Mouse (Mus musculus) intestine, embryonic 14.5 days (tissue): ENCODE data around the gene Tmem198. TPM values are rescaled to one million over a fixed set of nuclear protein-coding genes. Genes with fewer than 3 reads are reported as not detected.

Experiments
- ATAC-seq: fragments of 200-750 bp; cut with Nextera tagmentation; replicated peaks from 2 replicates; pipeline ENCODE4 v1.8.0; 2017; ENCODE audit warnings: low read depth, moderate number of reproducible peaks, moderate TSS enrichment, moderate library complexity; ENCODE audit not compliant: low FRiP score, low TSS enrichment
- DNase-seq: peaks from one replicate; pipeline ENCODE4 v3.0.0-alpha.2; 2018; ENCODE audit warnings: low spot score
- H3K27ac ChIP-seq: fragments of 300-500 bp; sonication (generic); 2 replicates; pipeline ENCODE4 v1.5.1; 2014; ENCODE audit warnings: low read depth, mild to moderate bottlenecking, control low read depth
- H3K27me3 ChIP-seq: fragments of 300-500 bp; sonication (generic); replicated peaks from 2 replicates; pipeline ENCODE4 v1.6.1; 2014; ENCODE audit warnings: low read length, control low read depth; ENCODE audit not compliant: control insufficient read depth, insufficient read depth
- H3K36me3 ChIP-seq: fragments of 300-500 bp; sonication (generic); 2 replicates; pipeline ENCODE4 v1.6.1; 2014; ENCODE audit warnings: low read length, control low read depth; ENCODE audit not compliant: control insufficient read depth, insufficient read depth
- H3K4me1 ChIP-seq: fragments of 300-500 bp; sonication (generic); replicated peaks from 2 replicates; pipeline ENCODE4 v1.6.1; 2014; ENCODE audit warnings: low read length, control low read depth, mixed read lengths; ENCODE audit not compliant: control insufficient read depth, insufficient read depth
- H3K4me2 ChIP-seq: fragments of 300-500 bp; sonication (generic); 2 replicates; pipeline ENCODE4 v1.6.1; 2014; ENCODE audit warnings: low read length
- H3K4me3 ChIP-seq: fragments of 300-500 bp; sonication (generic); 2 replicates; pipeline ENCODE4 v1.5.1; 2014; ENCODE audit warnings: low read depth, low read length, control low read depth, mixed read lengths
- H3K9ac ChIP-seq: fragments of 300-500 bp; sonication (generic); 2 replicates; pipeline ENCODE4 v1.6.1; 2014; ENCODE audit warnings: mild to moderate bottlenecking, low read length
- H3K9me3 ChIP-seq: fragments of 300-500 bp; sonication (generic); 2 replicates; pipeline ENCODE4 v1.6.1; 2016; ENCODE audit warnings: low read length, control low read depth; ENCODE audit not compliant: control insufficient read depth
- WGBS: fragments of 180-500 bp; shearing (Covaris S2); extraction: QIAGEN DNeasy Blood & Tissue Kit; methylation state at CpG from one replicate; pipeline ENCODE4 v1.1.7; 2014; 5-methylcytosine and 5-hydroxymethylcytosine counted together
- polyA plus RNA-seq: library from polyadenylated mRNA; unstranded; fragments of >200 nt; fragmentation: Nextera tagmentation; extraction: Ambion mirVana; gene quantifications from 2 replicates; pipeline ENCODE4 v1.2.1, GENCODE M21; 2014

The Tmem198 gene
- polyA plus RNA-seq, 1 experiment from 2014 or later, result 1.9 TPM

DNA sequence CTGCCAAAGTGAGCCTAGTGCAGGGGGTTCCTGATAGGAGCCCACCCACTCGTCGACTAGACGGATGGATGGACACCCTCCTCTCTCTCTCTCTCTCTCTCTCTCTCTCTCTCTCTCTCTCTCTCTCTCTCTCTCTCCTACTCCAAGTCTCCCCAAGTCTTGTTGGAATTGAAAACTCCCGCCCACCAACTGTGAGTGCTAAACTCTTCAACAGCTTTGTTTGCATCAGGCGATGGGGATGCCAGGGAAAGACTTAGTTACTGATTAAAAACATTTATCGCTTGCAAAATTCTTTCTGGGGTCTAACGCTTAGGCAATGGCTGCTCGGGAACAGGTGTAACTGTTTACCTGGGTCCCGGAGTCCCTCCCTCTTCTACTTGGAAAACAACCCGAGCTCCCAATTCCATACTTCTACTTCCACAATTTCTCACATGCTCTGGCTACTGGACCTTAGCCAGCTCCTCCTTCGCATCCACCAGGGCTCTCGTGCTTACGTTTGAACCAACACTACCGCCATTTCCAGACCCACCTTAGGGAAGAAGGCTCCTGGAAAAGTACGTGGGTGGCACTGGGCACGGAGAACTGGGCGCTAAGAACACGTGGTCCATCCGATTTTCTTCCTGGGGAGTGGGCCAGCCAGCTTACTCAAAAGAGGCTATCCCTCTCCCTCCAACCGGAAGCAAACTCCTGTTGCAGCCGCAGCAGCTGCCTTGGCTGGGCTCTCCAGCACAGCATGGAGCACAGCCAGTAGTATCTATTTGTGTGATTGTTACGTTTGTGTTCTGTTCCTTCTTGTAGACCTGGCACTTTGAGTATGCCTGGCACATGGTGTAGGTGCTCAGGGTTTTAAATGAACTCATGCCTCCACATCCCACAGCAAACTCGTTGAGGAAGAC is 20.3 kb upstream of the Tmem198 start:
- Histone ChIP-seq H3K9me3 (no peaks in the 10 kb centered on the region), H3K9ac (peak overlapping the region; percentile 40), H3K27me3 (peaks cover 25% of the 10 kb centered on the region), H3K27ac (peak overlapping the region; percentile 70), H3K4me3 (peak overlapping the region; percentile 27), H3K36me3 (no peaks in the 10 kb centered on the region), H3K4me1 (peaks cover 14% of the 10 kb centered on the region), H3K4me2 (peak overlapping the region; percentile 54)
- 10% methylated on average over 23 of the region's 23 CpGs for WGBS
- ATAC-seq, result no peak
- no peak for DNase-seq

DNA sequence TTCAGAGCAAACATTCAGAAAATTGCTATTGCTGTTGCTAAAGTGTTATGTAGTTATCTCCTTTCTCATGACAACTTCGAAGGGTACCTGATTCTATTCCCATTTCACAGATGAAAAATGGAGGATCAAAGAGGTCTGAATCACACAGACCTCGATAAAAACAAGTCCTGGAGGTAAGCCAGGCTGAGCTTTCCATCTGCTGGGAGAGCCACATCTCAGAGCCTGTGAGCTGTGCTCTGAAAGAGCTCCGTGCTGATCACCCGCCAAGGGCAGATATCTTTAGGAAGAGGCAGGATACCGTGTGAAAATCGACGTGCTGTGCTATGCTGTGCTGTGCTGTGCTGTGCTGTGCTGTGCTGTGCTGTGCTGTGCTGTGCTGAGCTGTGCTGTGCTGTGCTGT is 19.0 kb upstream of the Tmem198 start:
- no peak overlapping the region for H3K4me2 ChIP-seq
- H3K9me3 ChIP-seq, result no peaks in the 10 kb centered on the region
- peaks cover 14% of the 10 kb centered on the region for H3K4me1 ChIP-seq
- H3K4me3 ChIP-seq, result no peak overlapping the region
- DNase-seq (no peak), ATAC-seq (no peak)
- H3K27me3 ChIP-seq, result peaks cover 16% of the 10 kb centered on the region
- H3K9ac ChIP-seq, result no peak overlapping the region
- 80% methylated on average over 7 of the region's 7 CpGs for WGBS
- no peaks in the 10 kb centered on the region for H3K36me3 ChIP-seq
- no peak overlapping the region for H3K27ac ChIP-seq

DNA sequence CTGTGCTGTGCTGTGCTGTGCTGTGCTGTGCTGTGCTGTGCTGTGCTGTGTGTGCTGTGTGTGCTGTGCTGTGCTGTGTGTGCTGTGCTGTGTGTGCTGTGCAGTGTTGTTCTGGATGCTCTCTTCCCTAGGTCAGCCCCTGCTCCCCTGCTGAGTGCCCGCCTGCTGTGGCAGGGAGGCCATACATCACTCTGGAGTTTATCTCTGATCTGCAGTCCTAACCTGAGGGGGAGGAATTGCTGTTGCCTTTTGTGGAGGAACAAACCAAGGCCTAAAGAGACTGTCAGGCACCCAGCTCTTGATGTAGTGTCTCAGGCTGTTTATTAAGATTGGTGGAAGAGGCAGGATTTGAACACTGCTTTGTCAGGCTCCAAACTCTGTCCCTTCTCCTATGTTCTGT is 16.7 kb upstream of the Tmem198 start:
- Histone ChIP-seq H3K36me3 (no peaks in the 10 kb centered on the region), H3K9me3 (no peaks in the 10 kb centered on the region), H3K27ac (no peak overlapping the region), H3K4me3 (no peak overlapping the region), H3K4me1 (peaks cover 13% of the 10 kb centered on the region), H3K9ac (no peak overlapping the region), H3K4me2 (no peak overlapping the region), H3K27me3 (peaks cover 5% of the 10 kb centered on the region; the same call in 1 of the 2 replicates)
- DNase-seq, result no peak
- 22% methylated on average over 1 of the region's 1 CpGs for WGBS
- ATAC-seq, result no peak

DNA sequence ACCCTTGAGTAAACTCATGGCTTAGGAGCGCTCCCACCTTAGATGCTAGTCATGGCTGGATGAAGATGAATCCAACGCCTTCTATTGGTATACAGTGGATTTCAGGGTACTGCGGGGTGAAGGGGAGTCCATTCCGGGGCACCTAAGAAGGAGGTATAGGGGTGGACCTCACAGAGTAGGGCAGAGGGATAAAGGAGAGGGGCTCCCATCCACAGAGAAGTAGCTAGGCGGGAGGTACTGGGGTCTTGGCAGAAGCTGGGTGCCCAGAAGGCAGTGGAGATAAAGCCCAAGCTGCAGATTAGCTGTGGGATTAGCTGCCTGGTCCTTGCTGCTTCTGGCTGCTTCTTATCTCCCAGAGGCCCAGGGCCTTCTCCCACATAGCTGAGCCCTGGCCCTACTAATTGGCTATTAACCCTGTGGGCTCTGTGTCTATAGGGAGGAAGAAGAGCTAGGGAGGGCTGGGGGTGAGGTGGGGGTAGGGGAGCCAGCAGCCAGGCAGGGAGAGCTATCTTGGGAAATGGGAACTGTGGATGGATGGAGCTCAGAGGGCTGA is 15.6 kb upstream of the Tmem198 start:
- WGBS, result 64% methylated on average over 5 of the region's 5 CpGs
- no peaks in the 10 kb centered on the region for H3K9me3 ChIP-seq
- no peak overlapping the region for H3K4me3 ChIP-seq
- ATAC-seq (no peak), DNase-seq (no peak)
- H3K4me1 ChIP-seq, result peaks cover 5% of the 10 kb centered on the region
- no peaks in the 10 kb centered on the region for H3K36me3 ChIP-seq
- peaks cover 5% of the 10 kb centered on the region; the same call in 1 of the 2 replicates for H3K27me3 ChIP-seq
- no peak overlapping the region for H3K27ac ChIP-seq
- no peak overlapping the region for H3K4me2 ChIP-seq
- no peak overlapping the region for H3K9ac ChIP-seq

- Histone ChIP-seq H3K36me3 (no peaks in the 10 kb centered on the region), H3K9ac (no peak overlapping the region), H3K4me3 (no peak overlapping the region), H3K4me1 (no peaks in the 10 kb centered on the region), H3K9me3 (no peaks in the 10 kb centered on the region), H3K4me2 (no peak overlapping the region), H3K27ac (no peak overlapping the region), H3K27me3 (peaks cover 5% of the 10 kb centered on the region; the same call in 1 of the 2 replicates)
- DNase-seq (peak; percentile 91), ATAC-seq (peak; percentile 86)
- WGBS, result 9% methylated on average over 14 of the region's 14 CpGs
Observed at GRCm38 (mm10) chr1:75467215-75467927, 12.0 kb upstream of the Tmem198 start.

DNA sequence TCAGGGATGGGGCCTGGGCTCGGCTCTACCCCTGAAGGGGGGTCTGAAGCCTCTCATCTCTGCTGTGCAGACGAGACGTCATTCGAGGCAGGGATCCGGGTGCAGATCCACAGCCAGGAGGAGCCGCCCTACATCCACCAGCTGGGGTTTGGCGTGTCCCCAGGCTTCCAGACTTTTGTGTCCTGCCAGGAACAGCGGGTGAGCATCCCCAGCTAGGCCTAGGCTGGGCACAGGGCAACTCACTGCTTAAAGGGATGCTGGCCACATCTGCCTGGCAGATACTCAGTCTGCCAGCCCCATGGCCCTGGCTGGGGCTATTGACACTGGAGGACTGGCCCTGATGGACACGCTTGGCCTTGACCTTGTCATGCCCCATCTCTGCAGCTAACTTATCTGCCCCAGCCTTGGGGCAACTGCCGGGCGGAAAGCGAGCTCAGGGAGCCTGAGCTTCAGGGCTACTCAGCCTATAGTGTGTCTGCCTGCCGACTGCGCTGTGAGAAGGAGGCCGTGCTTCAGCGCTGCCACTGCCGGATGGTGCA is 10.0 kb upstream of the Tmem198 start:
- ATAC-seq, result no peak

DNA sequence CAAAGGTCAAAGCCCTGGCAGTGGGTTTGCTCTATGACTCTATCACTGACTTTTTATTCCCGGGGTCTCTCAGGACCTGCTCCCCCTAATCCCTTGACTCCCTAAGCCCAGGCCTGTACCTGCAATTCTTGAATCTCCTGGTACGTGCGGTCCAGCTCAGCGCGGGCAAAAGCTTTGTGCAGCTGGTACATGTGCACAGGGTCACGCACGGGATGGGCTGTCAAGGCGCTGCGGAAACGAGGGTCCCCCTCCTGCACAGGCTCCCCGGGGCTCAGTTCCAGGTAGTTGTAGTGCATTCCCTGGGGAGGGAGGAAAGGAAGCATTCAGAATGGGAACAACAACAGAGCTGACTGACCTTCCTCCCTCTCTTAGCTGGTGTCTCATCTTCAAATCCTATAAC is 2.9 kb upstream of the Tmem198 start:
- peaks cover 45% of the 10 kb centered on the region for H3K36me3 ChIP-seq
- peaks cover 15% of the 10 kb centered on the region; the same call in 1 of the 2 replicates for H3K4me1 ChIP-seq
- 96% methylated on average over 11 of the region's 11 CpGs for WGBS
- H3K4me3 ChIP-seq, result no peak overlapping the region
- H3K9me3 ChIP-seq, result no peaks in the 10 kb centered on the region
- H3K27me3 ChIP-seq, result peaks cover 13% of the 10 kb centered on the region
- H3K27ac ChIP-seq, result no peak overlapping the region
- H3K9ac ChIP-seq, result no peak overlapping the region
- ATAC-seq (no peak), DNase-seq (no peak)
- H3K4me2 ChIP-seq, result no peak overlapping the region

More for the DNA sequence above, 10.0 kb upstream of the Tmem198 start:
- H3K4me3 ChIP-seq, result no peak overlapping the region
- H3K9me3 ChIP-seq, result no peaks in the 10 kb centered on the region
- DNase-seq, result no peak
- H3K27me3 ChIP-seq, result peaks cover 5% of the 10 kb centered on the region; the same call in 1 of the 2 replicates
- H3K4me1 ChIP-seq, result no peaks in the 10 kb centered on the region
- no peak overlapping the region for H3K4me2 ChIP-seq
- H3K36me3 ChIP-seq, result peaks cover 19% of the 10 kb centered on the region
- 81% methylated on average over 17 of the region's 17 CpGs for WGBS
- no peak overlapping the region for H3K27ac ChIP-seq
- H3K9ac ChIP-seq, result no peak overlapping the region

GRCm38 (mm10) chr1:75477264-75477965 is 1.9 kb upstream of the Tmem198 start:
- H3K4me3 ChIP-seq, result no peak overlapping the region
- H3K27ac ChIP-seq, result no peak overlapping the region
- H3K36me3 ChIP-seq, result peaks cover 45% of the 10 kb centered on the region
- H3K4me2 ChIP-seq, result peak overlapping the region; percentile 22
- H3K9ac ChIP-seq, result no peak overlapping the region
- 14% methylated on average over 35 of the region's 35 CpGs for WGBS
- peaks cover 21% of the 10 kb centered on the region for H3K27me3 ChIP-seq
- H3K4me1 ChIP-seq, result peaks cover 15% of the 10 kb centered on the region; the same call in 1 of the 2 replicates
- ATAC-seq, result no peak
- peak; percentile 97 for DNase-seq
- H3K9me3 ChIP-seq, result no peaks in the 10 kb centered on the region
